ENCODE assay signal across 16 mouse cellular contexts in genomic region chr1:93159566-93160500, GRCm38 (mm10). TPM values are rescaled to one million over a fixed set of nuclear protein-coding genes. Genes with fewer than 3 reads are reported as not detected.
DNase-seq lines count a peak whose midpoint lies in the region; ATAC-seq and TF ChIP-seq lines count a peak whose summit lies in the region.
"Had no signal": no experiment of that assay in that cellular context is flagged by ENCODE, and none has a peak within 500 bp of the region (broad histone marks: within the 10 kb centered on the region; RNA-seq: fewer than 3 reads in every experiment).

No protein-coding gene starts in this region.

- no peaks in the 10 kb centered on the region for H3K9me3 ChIP-seq in forebrain, embryonic 10.5 days
- H3K9me3 ChIP-seq in forebrain, postnatal 0 days (ENCODE audit: low read length) = no peaks in the 10 kb centered on the region
- no peaks in the 10 kb centered on the region for H3K9me3 ChIP-seq in kidney, postnatal 0 days (replicated peaks; ENCODE audit: low read length)
- H3K9me3 ChIP-seq: forebrain, embryonic 13.5 days; liver, embryonic 13.5 days had no signal

- ATAC-seq in forebrain, postnatal 0 days = no peak
- 0 out of 2 replicates have a peak, but pooled peaks have one; percentile 9 for ATAC-seq in kidney, postnatal 0 days (replicated peaks; ENCODE audit: low FRiP score, low read depth)
- ATAC-seq: forebrain, embryonic 13.5 days had no signal

- DNase-seq in forebrain, embryonic 10.5 days (ENCODE audit: extremely low spot score, low spot score) = no peak
- DNase-seq in forebrain, postnatal 0 days = no peak
- DNase-seq in cerebellum, adult 8-10 months = peak; percentile 22
- DNase-seq in kidney, postnatal 0 days (ENCODE audit: low spot score) = no peak
- peak; percentile 73 for DNase-seq in lung, postnatal 14 days
- no peak for DNase-seq in right cerebral cortex, postnatal 4 days
- no peak for DNase-seq in thymus, postnatal 36 days
- no peak for DNase-seq in urinary bladder, postnatal 10 days (ENCODE audit: low spot score)
- DNase-seq: adrenal gland, postnatal 36 days; embryo, embryonic 11 days; heart, adult 11 months; liver, embryonic 13.5 days had no signal

- no peak overlapping the region for H3K9ac ChIP-seq in forebrain, postnatal 0 days
- no peak overlapping the region for H3K9ac ChIP-seq in kidney, postnatal 0 days (ENCODE audit: low read depth, low read length)
- H3K9ac ChIP-seq: forebrain, embryonic 13.5 days; liver, embryonic 13.5 days had no signal

- WGBS in forebrain, embryonic 10.5 days = 85% methylated on average over 21 of the region's 21 CpGs
- 72% methylated on average over 21 of the region's 21 CpGs for WGBS in forebrain, postnatal 0 days
- 70% methylated on average over 21 of the region's 21 CpGs for WGBS in kidney, postnatal 0 days

- H3K36me3 ChIP-seq in forebrain, embryonic 10.5 days (replicated peaks) = no peaks in the 10 kb centered on the region
- H3K36me3 ChIP-seq in forebrain, postnatal 0 days (ENCODE audit: insufficient read depth) = no peaks in the 10 kb centered on the region
- H3K36me3 ChIP-seq in kidney, postnatal 0 days (ENCODE audit: insufficient read depth, low read length) = no peaks in the 10 kb centered on the region
- H3K36me3 ChIP-seq: liver, embryonic 13.5 days had no signal

- peaks cover 20% of the 10 kb centered on the region for H3K4me1 ChIP-seq in forebrain, embryonic 10.5 days
- no peaks in the 10 kb centered on the region for H3K4me1 ChIP-seq in forebrain, postnatal 0 days (ENCODE audit: insufficient read depth)
- no peaks in the 10 kb centered on the region for H3K4me1 ChIP-seq in kidney, postnatal 0 days (replicated peaks; ENCODE audit: insufficient read depth, low read length)
- H3K4me1 ChIP-seq: forebrain, embryonic 13.5 days; liver, embryonic 13.5 days had no signal

- H3K27me3 ChIP-seq in forebrain, embryonic 10.5 days (ENCODE audit: poor library complexity, severe bottlenecking) = no peaks in the 10 kb centered on the region
- no peaks in the 10 kb centered on the region for H3K27me3 ChIP-seq in forebrain, postnatal 0 days (ENCODE audit: insufficient read depth, low read length)
- no peaks in the 10 kb centered on the region for H3K27me3 ChIP-seq in kidney, postnatal 0 days (ENCODE audit: insufficient read depth, low read length)
- H3K27me3 ChIP-seq: forebrain, embryonic 13.5 days; liver, embryonic 13.5 days had no signal

- TF ChIP-seq CTCF in forebrain, postnatal 0 days (IDR thresholded peaks at IDR 0.05; ENCODE audit: low read depth) = no peak
- TF ChIP-seq CTCF in kidney, postnatal 0 days (IDR thresholded peaks at IDR 0.05; ENCODE audit: low read depth) = no peak

- H3K4me3 ChIP-seq in forebrain, embryonic 10.5 days = no peak overlapping the region
- no peak overlapping the region for H3K4me3 ChIP-seq in forebrain, postnatal 0 days (ENCODE audit: low read depth, low read length)
- no peak overlapping the region for H3K4me3 ChIP-seq in kidney, postnatal 0 days (replicated peaks; ENCODE audit: low read depth, low read length)
- H3K4me3 ChIP-seq: forebrain, embryonic 13.5 days; liver, embryonic 13.5 days had no signal

- H3K27ac ChIP-seq in forebrain, embryonic 10.5 days = peak overlapping the region; percentile 30; the same call in 1 of the 2 replicates
- H3K27ac ChIP-seq in forebrain, postnatal 0 days (ENCODE audit: low read depth, low read length) = no peak overlapping the region
- H3K27ac ChIP-seq in kidney, postnatal 0 days = peak overlapping the region; percentile 57; the same call in 1 of the 2 replicates
- H3K27ac ChIP-seq: forebrain, embryonic 13.5 days; liver, embryonic 13.5 days had no signal

- no peak overlapping the region for H3K4me2 ChIP-seq in forebrain, postnatal 0 days (ENCODE audit: low read depth)
- H3K4me2 ChIP-seq in kidney, postnatal 0 days (ENCODE audit: low read length) = no peak overlapping the region
- H3K4me2 ChIP-seq: forebrain, embryonic 13.5 days; liver, embryonic 13.5 days had no signal

RNA-seq across cellular contexts. Expression of gene 2310007B03Rik, which starts 0.9 kb away (rescaled TPM):
- 0.92 and 1.0 TPM in 2 replicates for polyA plus RNA-seq in forebrain, embryonic 10.5 days (2016; fragmentation: Nextera tagmentation; extraction: Ambion mirVana)
- 0.23 TPM in 1 of 2 replicates, not detected in the other for total RNA-seq in forebrain, postnatal 0 days (2014; rRNA removed)
- polyA plus RNA-seq in forebrain, postnatal 0 days (2015; fragmentation: Nextera tagmentation; extraction: Ambion mirVana) = 0.14 and 0.25 TPM in 2 replicates
- polyA plus RNA-seq in kidney, postnatal 0 days (2015; fragmentation: Nextera tagmentation; extraction: Ambion mirVana) = 3.1 and 3.4 TPM in 2 replicates
- total RNA-seq: adrenal gland, postnatal 36 days; hematopoietic stem cell, adult 5-6 weeks; layer of hippocampus, postnatal 14 days had no signal

RNA-seq across cellular contexts. Expression of gene Crocc2, which starts 8.7 kb away (rescaled TPM):
- 0.05 and 0.12 TPM in 2 replicates for polyA plus RNA-seq in forebrain, embryonic 10.5 days (2016; fragmentation: Nextera tagmentation; extraction: Ambion mirVana)
- 1.9 and 2.7 TPM in 2 replicates for total RNA-seq in forebrain, postnatal 0 days (2014; rRNA removed)
- 0.43 and 0.92 TPM in 2 replicates for polyA plus RNA-seq in forebrain, postnatal 0 days (2015; fragmentation: Nextera tagmentation; extraction: Ambion mirVana)
- polyA plus RNA-seq in kidney, postnatal 0 days (2015; fragmentation: Nextera tagmentation; extraction: Ambion mirVana) = 0.06 and 0.14 TPM in 2 replicates
- polyA plus RNA-seq: liver, embryonic 13.5 days had no signal

RNA-seq across cellular contexts. Expression of gene Agxt, which starts 24.8 kb away (rescaled TPM):
- polyA plus RNA-seq in forebrain, embryonic 10.5 days (2016; fragmentation: Nextera tagmentation; extraction: Ambion mirVana) = not detected in 2 replicates
- not detected in 2 replicates for total RNA-seq in forebrain, postnatal 0 days (2014; rRNA removed)
- not detected in 2 replicates for polyA plus RNA-seq in forebrain, postnatal 0 days (2015; fragmentation: Nextera tagmentation; extraction: Ambion mirVana)
- 0.24 and 0.33 TPM in 2 replicates for polyA plus RNA-seq in kidney, postnatal 0 days (2015; fragmentation: Nextera tagmentation; extraction: Ambion mirVana)
- total RNA-seq: adrenal gland, postnatal 36 days; hematopoietic stem cell, adult 5-6 weeks; layer of hippocampus, postnatal 14 days had no signal
- polyA plus RNA-seq: C2C12; forebrain, embryonic 13.5 days had no signal

RNA-seq across cellular contexts. Expression of gene Kif1a, which starts 58.1 kb away (rescaled TPM):
- polyA plus RNA-seq in forebrain, embryonic 10.5 days (2016; fragmentation: Nextera tagmentation; extraction: Ambion mirVana) = 41.4 and 41.5 TPM in 2 replicates
- 409 and 465 TPM in 2 replicates for total RNA-seq in forebrain, postnatal 0 days (2014; rRNA removed)
- polyA plus RNA-seq in forebrain, postnatal 0 days (2015; fragmentation: Nextera tagmentation; extraction: Ambion mirVana) = 381 and 564 TPM in 2 replicates
- 3.7 and 4.8 TPM in 2 replicates for polyA plus RNA-seq in kidney, postnatal 0 days (2015; fragmentation: Nextera tagmentation; extraction: Ambion mirVana)
- total RNA-seq: hematopoietic stem cell, adult 5-6 weeks had no signal

Comparison
In these comparisons a context has a peak if more than half of its experiments do, and no peak if none do; other contexts are left out.
1. DNase-seq: peak in cerebellum, adult 8-10 months (single experiment) and lung, postnatal 14 days (single experiment); none in forebrain, embryonic 10.5 days (single experiment), forebrain, postnatal 0 days (single experiment), kidney, postnatal 0 days (single experiment), right cerebral cortex, postnatal 4 days (single experiment), thymus, postnatal 36 days (0 of 2) and urinary bladder, postnatal 10 days (single experiment).